Mouse (Mus musculus) ES-Bruce4 (cell line): ENCODE data around the gene D430041D05Rik.

ENCODE experiments used
- CTCF ChIP-seq: IDR thresholded peaks from one replicate; pipeline ENCODE4 v1.8.1; 2011; ENCODE audit warnings: low read depth, low read length
- POLR2A ChIP-seq: IDR thresholded peaks from one replicate; pipeline ENCODE4 v1.8.1; 2011; ENCODE audit warnings: low read length; ENCODE audit not compliant: insufficient read depth

DNA sequence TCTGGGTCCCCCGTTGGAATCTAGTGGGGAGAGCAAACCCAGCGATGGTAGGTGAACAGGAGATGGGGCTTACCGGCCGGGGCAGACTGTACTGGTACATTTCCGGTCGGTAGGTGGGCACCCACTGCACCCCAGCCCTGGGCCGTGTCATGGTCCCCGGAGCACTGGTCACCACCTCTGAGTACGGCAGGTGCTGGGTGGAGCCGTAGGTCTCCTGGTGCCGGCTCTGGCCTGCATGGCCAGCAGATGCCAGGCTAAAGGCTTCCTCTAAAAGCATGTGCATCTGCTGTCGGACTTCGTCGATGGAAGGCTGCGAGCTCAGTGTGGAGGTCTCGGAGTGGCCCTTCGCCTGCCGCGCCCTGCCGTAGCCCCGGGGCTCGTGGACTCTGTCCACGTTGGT is 243.0 kb downstream of the D430041D05Rik start:
- TF ChIP-seq POLR2A, result no peak
- TF ChIP-seq CTCF, result no peak
